Mouse (Mus musculus) R1 (cell line): ENCODE results near the gene AW549877.

Source experiments
- DNase-seq: peaks from one replicate; pipeline ENCODE4 v3.0.0-alpha.2; 2018; ENCODE audit warnings: low read depth, low spot score

AW549877 gene

DNA sequence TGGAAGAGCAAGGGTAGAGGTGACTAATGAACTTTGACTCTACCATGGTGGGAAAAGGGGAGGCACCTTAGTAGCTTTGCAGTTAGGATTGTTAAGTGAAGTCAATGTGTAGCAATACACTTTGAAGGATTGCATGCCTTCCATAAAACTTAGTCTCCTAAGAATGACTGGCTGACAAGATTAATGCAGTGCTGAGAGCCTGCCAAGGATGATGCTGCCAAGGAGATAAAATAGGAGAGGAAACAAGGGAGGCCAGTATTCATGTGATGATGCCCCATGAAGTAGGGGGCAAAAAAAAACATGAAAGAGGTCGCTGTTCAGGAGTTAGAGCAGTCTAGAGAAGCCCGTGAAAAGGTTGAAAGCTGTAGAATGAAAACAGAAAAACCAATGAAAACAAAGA lies 10.7 kb downstream of the AW549877 start:
- DNase-seq: no peak

DNA sequence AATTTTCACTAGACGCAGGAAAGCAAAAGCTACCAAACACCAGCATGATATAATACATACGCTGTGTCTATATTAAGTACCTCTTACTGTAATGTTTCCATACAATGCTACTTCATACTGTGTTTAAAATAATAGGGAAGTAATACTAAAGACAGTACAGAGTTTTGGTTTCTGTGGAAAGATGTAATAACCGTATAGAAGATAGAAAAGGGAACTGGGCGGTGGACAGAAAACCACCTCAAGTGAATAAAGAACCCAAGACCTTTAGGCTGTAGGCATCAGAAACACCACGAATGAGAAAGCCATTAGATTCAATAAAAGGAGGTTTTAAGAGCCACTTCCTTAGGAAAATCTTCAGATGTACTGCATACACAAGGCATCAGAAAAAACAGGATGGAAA lies 12.8 kb downstream of the AW549877 start:
- no peak for DNase-seq

DNA sequence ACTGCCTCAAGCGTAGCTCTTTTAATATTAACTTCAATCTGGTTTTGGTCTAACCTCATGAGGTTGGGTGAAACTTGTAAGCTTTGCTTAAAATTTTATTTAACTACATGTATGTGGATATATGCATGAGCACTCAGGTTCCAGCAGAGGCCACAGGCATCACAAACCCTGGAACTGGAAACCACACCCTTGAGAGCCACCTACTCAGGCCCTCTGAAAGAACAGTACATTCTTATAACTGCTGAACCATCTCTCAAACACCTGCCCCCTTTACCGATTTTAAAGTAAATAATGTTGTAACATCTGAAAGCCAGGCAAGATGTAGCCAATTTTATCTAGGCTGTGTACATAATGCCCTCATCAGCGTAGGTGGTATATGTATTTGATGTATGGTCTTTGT lies 15.7 kb downstream of the AW549877 start:
- peak; percentile 18 for DNase-seq

DNA sequence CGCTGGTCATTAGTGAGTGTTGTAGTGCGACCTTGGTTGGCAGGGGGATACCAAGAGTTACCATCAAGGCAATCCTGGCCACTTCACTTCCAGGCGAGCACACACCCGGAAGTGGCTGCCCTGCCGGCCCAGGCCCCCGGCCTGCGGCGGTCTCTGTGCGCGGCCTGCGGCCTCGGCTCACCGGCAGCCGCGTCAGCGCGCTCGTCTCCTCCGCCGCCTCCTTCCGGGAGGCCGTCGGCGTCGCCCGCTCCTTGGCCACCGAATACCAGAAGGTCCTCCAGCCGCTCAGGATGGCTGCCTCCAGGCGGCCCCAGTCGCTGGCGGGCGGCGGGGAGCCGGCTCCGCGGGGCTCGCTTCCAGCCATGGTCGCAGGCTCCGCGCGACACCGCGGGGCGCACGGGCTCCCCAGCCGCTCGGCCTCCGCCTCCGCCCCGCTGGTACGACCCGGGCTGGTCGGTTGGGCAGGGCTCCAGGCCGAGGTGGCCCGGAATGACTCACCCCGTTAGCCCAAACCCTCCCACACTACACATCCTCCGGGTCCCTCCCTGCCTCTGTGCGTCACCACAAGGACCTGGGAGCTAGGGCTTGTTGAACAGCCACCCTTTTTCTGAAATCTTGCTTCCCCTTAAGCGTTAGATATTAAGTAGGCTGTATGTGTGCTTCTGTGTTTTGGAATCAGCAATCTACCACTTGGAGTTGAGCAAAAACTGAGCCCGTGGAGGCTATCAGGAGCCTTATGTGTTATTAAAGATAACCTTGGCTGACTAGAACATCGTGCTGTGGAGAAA lies 16.3 kb downstream of the AW549877 start, which contains the start of gene Fbxo4:
Gene Fbxo4 (minus strand): TSS at position 513 of the 788 bp plus-strand sequence.
- peak; percentile 69 for DNase-seq

DNA sequence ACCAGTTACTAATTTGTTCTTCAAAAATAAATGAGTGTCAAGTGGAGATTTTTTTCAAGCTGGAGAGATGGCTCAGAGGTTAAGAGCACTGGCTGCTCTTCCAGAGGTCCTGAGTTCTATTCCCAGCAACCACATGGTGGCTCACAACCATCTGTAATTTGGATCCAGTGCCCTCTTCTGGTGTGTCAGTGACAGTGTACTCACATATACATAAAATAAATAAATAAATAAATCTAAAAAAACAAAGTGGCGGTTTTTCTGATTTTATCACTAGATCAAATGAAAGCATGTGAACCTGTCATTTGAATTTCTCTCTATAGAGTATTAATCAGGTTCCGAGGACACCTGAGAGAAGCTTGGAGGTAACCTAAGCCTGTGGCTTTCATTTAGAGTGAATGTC lies 17.3 kb downstream of the AW549877 start:
- DNase-seq: no peak

DNA sequence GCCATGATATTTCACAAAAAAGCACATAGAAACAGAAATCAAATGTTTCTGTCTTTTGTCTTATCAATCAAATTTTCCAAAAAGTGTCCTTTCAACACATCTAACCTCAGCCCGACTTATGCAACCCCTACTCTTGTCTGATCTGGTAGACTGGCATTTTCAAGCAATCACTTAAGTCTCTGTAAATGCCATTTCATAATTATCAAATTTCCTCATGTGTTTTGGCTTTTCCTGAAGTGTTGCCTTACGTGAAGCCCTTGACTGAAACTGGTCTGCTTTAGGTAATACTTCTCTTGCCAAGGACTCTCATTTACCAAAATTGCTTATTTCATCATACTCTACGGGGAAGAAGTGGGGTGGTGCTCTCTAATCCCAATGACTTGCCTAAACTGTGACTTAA lies 22.2 kb downstream of the AW549877 start:
- no peak for DNase-seq

DNA sequence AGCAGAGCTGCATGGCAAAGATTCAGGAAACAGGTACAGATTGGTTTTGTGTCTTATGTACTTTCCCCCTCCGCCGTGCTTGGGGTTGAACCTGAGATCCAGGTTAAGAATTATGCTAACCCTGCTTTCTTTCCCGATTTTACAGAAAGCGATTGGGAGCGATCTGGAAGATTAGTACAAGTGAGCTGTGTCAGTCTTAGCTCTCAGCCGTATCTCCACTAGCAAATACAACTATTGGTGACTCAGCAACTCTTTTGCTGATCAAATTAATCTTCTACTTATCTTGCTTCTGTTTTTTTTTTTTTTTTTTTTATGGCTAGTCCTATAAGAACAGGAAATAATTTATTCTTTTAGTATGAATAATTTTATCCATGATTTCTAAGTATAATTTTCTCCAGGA lies 25.4 kb downstream of the AW549877 start:
- DNase-seq: no peak

DNA sequence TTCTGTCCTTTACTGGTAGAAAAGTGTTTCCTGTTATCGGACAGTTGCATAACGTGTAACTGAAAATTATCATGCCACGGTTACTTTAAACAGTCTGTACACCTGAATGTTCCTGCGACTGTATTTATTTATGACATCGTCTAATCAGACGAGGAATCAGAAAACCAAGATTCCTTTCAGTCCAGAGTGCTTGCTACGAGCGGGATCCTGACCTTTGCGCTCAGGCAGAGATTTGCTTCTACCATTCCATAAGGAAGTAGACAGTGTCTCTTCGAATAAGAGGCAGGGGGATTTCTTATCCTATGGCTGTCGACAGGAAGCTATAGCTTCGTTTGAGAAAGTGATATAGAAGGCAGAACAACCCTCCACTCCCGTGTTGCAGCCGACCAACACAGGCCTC lies 25.8 kb downstream of the AW549877 start:
- no peak for DNase-seq

DNA sequence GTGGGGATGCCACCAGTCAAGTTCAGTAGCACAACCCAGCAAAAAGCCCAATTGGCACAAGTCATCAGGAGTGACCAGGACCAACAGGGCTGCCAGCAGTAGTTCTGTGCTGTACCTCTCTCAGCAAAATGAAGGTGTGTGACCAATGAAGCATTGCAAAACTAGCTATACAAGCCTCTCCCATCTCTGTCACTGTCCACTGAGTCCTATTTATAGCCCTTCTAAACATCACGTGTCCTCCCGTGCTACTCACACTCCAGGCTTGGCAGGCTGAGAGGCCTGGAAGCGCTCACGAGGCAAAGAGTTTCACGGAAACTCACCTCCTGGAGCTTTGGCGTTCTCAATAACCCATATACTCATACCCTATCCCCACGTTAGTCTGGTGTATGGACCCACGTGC lies 33.3 kb downstream of the AW549877 start:
- DNase-seq: no peak

DNA sequence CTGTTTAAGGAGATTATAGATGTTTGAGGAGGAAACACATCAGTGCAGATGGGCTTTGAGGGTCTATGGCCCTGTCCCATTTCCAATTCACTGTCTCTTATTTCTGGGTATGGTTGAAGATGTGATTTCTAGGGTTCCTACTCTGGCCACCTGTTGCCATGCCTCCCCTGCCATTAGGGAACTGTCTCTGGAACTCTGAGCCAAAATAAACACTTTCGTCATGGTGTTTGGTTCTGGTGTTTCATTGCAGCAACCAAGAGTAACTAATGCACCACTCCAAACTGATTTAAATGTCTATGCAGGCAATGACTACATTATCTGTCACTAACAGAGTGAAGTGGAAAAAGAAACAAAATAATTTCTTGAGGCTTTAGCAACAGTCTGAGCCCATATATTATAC lies 35.5 kb downstream of the AW549877 start:
- DNase-seq: no peak

DNA sequence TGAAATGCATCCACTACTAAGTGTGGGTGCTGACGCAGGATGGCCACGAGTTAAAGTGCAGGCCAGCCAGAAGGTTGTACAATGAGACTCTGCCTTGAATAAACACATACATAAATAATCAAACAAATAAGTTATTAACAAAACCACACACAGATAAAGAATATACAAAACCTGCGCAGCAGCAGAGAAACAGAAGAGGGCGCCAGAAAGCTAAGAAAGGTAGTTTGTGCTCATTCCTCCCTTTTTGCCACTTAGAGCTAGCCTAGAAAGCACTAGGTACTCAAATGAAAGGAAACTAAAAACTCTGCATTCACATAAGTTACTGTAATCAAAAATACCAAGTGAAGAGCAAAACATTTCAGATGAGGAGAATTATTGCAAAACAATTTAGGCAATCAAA lies 37.6 kb downstream of the AW549877 start:
- peak; percentile 55 for DNase-seq

DNA sequence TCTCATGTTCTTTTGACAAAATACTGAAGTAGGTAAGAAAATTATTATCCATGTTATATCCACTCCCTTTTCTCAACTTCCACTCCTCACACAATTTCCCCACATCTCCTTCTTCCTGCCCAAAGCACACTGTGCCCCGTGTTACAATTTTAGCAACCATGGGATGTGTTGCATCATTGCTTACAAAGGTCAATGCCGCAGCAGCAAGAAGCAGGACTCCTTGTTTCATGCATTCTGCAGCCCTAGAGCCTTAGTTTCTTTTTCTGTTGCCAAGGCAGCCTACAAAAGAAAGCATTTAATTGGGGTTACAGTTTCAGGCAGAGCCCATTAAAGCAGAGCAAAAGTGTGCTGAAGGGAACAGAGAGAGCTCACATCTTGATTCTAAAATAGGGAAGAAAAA lies 40.6 kb downstream of the AW549877 start:
- DNase-seq: no peak

DNA sequence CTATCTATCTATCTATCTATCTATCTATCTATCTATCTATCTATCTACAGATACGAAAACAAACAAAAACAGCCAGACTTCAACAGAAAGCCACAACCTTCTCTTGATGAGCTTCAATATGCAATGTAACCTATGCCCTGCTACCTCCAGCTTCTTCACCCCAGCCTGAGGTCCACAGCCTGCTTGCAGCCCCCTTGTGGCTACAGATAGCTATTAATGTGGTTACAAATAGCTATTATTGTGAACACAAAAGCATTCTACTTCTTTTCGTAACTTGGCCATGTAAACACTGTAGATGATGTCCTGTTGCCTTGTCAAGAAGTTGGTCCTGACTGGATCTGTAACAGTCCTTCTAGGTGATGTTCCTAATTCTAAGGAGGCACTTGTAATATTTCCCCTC lies 57.4 kb downstream of the AW549877 start:
- DNase-seq: no peak

DNA sequence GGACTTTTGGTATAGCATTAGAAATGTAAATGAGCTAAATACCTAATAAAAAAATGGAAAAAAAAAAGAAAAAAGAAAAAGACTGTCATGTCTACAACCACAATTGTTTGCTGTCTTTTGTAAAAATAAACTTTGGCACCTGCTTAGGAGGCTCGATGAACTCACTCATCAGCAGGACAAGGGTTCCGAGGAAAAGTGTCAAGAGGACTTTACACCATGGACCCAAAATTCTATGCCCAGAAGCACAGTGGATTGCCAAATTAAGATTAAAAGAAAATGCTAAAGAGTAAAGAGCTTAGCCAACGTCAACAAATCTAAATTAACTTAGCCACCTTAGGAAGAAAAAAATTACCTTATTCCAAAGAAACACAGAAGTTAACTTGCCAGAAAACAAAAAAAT lies 59.5 kb downstream of the AW549877 start:
- no peak for DNase-seq

DNA sequence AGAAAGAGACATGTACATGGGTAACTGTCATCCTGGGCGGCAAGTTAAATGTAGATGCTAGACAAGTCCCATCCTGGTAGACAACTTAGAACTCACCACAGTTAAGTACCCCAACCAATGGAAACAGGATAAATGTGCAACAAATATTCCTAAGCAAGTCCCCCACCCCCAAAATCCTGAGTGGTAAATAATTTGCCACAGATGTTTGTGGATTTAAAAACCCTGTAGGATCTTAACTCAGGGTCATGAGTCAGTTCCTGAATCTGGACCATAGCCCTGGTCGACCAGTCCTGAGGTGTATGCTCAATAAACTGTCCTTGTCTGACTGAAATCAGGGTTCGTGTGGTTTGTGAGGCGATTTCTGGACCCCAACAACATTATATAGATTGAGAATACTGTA lies 62.1 kb downstream of the AW549877 start:
- no peak for DNase-seq
